Mouse (Mus musculus) testis, adult 2 months (tissue): ENCODE measurements around the gene Ibsp. TPM values are rescaled to one million over a fixed set of nuclear protein-coding genes. Genes with fewer than 3 reads are reported as not detected.
A peak's percentile ranks its signal among the peaks of the same experiment; 100 is the strongest.

Experiments
- H3K27ac ChIP-seq: fragments of 200-500 bp; 2 replicates; pipeline ENCODE4 v1.5.1; 2012; ENCODE audit warnings: low read depth, low read length; ENCODE audit not compliant: control insufficient read depth, insufficient read depth
- H3K27me3 ChIP-seq: fragments of 200-500 bp; 2 replicates; pipeline ENCODE4 v1.6.1; 2012; ENCODE audit warnings: mild to moderate bottlenecking, low read length, moderate library complexity; ENCODE audit not compliant: control insufficient read depth, insufficient read depth
- H3K36me3 ChIP-seq: fragments of 200-500 bp; 2 replicates; pipeline ENCODE4 v1.6.1; 2012; ENCODE audit warnings: mild to moderate bottlenecking, low read length; ENCODE audit not compliant: control insufficient read depth, insufficient read depth
- H3K4me1 ChIP-seq: fragments of 200-500 bp; 2 replicates; pipeline ENCODE4 v1.6.1; 2012; ENCODE audit warnings: low read length; ENCODE audit not compliant: control insufficient read depth, insufficient read depth
- H3K4me3 ChIP-seq: fragments of 200-500 bp; 2 replicates; pipeline ENCODE4 v1.5.1; 2012; ENCODE audit warnings: low read depth, mild to moderate bottlenecking, low read length, moderate library complexity, mixed read lengths; ENCODE audit not compliant: control insufficient read depth
- CTCF ChIP-seq: fragments of 200-500 bp; IDR thresholded peaks from 2 replicates; pipeline ENCODE4 v1.5.1; 2012; ENCODE audit warnings: low read depth, mild to moderate bottlenecking, inconsistent platforms, low read length, moderate library complexity; ENCODE audit not compliant: control insufficient read depth, insufficient read depth, insufficient replicate concordance
- POLR2A ChIP-seq: fragments of 200-500 bp; IDR thresholded peaks from 2 replicates; pipeline ENCODE4 v1.6.1; 2012; ENCODE audit warnings: low read depth, mild to moderate bottlenecking, inconsistent platforms, low read length, moderate library complexity; ENCODE audit not compliant: control insufficient read depth
- polyA plus RNA-seq: library from polyadenylated mRNA; depleted of rRNA; stranded (reverse); fragments of >200 nt; gene quantifications from 2 replicates; pipeline ENCODE4 v1.2.3, GENCODE M21; 2012

Ibsp gene
- polyA plus RNA-seq, 1 experiment: 0.14 TPM

DNA sequence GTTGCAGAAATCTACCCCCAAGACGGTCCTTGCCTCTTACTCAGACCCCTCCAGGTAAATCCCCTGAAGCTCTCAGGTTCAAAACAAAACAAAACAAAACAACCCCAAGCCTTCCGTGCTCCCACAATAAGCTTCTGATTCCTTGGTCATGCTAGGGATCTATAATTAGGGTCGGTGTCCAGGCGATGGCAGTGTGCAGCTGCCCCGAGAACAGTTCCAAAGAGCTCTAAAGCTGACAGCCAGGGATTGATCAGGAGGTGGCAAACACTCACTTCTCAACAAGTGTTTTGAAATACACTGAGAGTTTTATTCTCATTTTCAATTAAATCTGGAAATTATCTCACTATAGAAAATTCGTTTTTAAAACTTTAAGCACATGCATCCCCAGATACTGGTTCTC lies 43.9 kb downstream of the Ibsp start:
- Histone ChIP-seq H3K4me3 (no peak overlapping the region), H3K36me3 (no peaks in the 10 kb centered on the region), H3K27ac (no peak overlapping the region), H3K27me3 (no peaks in the 10 kb centered on the region), H3K4me1 (no peaks in the 10 kb centered on the region; the same call in 1 of the 2 replicates)
- TF ChIP-seq POLR2A (no peak), CTCF (peak; percentile 13; the same call in 1 of the 2 replicates)

GRCm38 (mm10) chr5:104344526-104345240 lies 45.7 kb downstream of the Ibsp start:
- Histone ChIP-seq H3K4me1 (no peaks in the 10 kb centered on the region; the same call in 1 of the 2 replicates), H3K4me3 (no peak overlapping the region), H3K27ac (no peak overlapping the region), H3K36me3 (no peaks in the 10 kb centered on the region), H3K27me3 (no peaks in the 10 kb centered on the region)
- TF ChIP-seq CTCF (no peak), POLR2A (no peak)

DNA sequence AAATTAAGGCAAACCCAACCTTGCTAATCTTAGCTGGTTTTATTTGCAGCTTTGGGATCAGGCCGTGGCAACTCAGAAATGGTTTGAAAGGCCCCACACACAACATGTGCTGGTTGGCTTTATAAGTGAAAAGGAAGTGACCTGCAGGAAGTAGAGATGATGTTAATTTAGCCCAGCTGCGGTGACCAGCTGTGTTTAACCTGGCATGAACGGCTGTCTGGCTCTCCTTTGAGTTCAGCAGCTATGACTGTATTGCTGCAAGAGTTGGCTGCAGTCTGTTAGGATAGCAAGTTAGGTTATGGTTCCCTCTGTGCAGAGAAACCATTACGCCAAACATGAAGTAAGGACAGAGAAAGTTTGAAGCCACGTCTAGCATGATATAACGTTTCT lies 46.3 kb downstream of the Ibsp start:
- Histone ChIP-seq H3K4me1 (no peaks in the 10 kb centered on the region), H3K27me3 (no peaks in the 10 kb centered on the region), H3K4me3 (no peak overlapping the region), H3K27ac (no peak overlapping the region), H3K36me3 (no peaks in the 10 kb centered on the region)
- TF ChIP-seq CTCF (no peak), POLR2A (no peak)

- H3K27me3 ChIP-seq: no peaks in the 10 kb centered on the region
- no peaks in the 10 kb centered on the region for H3K4me1 ChIP-seq
- TF ChIP-seq POLR2A (no peak), CTCF (no peak)
- no peak overlapping the region for H3K27ac ChIP-seq
- no peak overlapping the region for H3K4me3 ChIP-seq
- H3K36me3 ChIP-seq: no peaks in the 10 kb centered on the region
Observed at GRCm38 (mm10) chr5:104351041-104351440, 52.1 kb downstream of the Ibsp start.

DNA sequence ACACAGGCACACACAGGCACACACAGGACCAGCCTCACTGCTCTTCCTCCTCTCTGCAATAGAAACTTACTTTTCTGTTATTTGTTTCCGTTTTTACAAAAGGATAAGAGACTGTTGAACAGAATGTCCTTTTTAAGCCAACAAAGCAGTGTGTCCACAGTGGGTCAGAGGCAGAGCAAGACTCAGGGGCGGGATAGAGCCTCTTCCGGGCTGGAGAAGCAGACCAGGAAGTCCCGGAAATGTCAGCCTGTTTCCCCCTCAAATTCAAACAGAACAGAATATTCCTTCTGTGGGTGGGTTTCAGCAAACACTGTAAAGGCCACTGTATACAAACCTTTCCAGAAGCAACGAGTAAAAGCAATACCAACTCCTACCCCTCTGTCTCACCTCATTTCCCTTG lies 52.9 kb downstream of the Ibsp start:
- Histone ChIP-seq H3K27me3 (no peaks in the 10 kb centered on the region), H3K4me1 (no peaks in the 10 kb centered on the region), H3K36me3 (no peaks in the 10 kb centered on the region), H3K27ac (no peak overlapping the region), H3K4me3 (no peak overlapping the region)
- TF ChIP-seq CTCF: no peak
- no peak for TF ChIP-seq POLR2A

DNA sequence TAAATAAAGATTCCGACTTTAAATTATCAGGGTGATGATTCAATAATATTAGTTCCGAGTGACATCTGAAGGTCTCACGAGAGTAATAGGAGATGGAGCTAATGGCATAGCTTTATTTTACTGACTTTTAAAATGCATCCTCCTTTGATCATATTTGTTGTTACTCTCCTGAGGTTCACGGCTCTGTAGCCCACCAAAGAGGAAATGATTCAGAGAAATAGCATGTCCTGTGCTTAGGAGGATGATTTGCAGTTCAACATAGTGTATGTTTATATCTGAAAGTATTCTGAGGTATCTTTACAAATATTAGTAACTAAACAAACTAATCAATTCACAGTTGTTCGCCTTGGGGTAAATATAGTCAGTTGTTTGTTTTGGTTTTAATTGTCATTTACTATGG lies 58.6 kb downstream of the Ibsp start:
- H3K27me3 ChIP-seq: no peaks in the 10 kb centered on the region
- H3K4me3 ChIP-seq: no peak overlapping the region
- H3K27ac ChIP-seq: no peak overlapping the region
- TF ChIP-seq CTCF: no peak
- no peak for TF ChIP-seq POLR2A
- H3K36me3 ChIP-seq: no peaks in the 10 kb centered on the region
- H3K4me1 ChIP-seq: no peaks in the 10 kb centered on the region

DNA sequence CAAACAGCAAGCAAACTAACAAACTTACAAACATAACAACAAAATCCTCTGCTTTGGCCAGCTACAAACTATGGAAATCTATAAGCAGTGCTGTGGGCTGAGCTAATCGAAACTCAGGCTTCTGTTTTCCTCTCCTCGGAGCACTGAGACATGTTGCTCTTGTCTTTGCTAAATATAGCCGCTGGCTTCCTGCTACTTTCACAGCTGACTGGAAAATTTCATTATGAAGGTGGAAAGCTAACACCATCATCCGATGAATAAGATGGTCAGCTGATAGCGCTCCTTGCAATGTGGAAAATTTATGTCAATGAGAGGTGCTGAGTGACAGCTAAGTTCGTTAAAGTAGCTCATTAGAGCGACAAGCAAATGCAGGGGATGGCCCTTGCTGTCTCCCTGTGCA lies 59.6 kb downstream of the Ibsp start:
- H3K36me3 ChIP-seq: no peaks in the 10 kb centered on the region
- H3K27ac ChIP-seq: no peak overlapping the region
- TF ChIP-seq POLR2A (no peak), CTCF (no peak)
- no peaks in the 10 kb centered on the region for H3K4me1 ChIP-seq
- no peaks in the 10 kb centered on the region for H3K27me3 ChIP-seq
- no peak overlapping the region for H3K4me3 ChIP-seq
